ENCODE assay signal across 32 mouse cellular contexts in genomic region chr12:78109931-78110330, GRCm38 (mm10).
"Had no signal": no experiment of that assay in that cellular context is flagged by ENCODE, and none has a peak within 500 bp of the region (broad histone marks: within the 10 kb centered on the region; RNA-seq: fewer than 3 reads in every experiment).

No protein-coding gene starts in this region.

- DNase-seq: heart, postnatal 10 days; heart, postnatal 14 days; heart, postnatal 36 days; heart, postnatal 4 days; kidney, adult 11 months; kidney, adult 18-20 months; kidney, adult 2 months; kidney, adult 8-10 months; kidney, adult 9 months; kidney, postnatal 10 days; kidney, postnatal 14 days; kidney, postnatal 25 days; kidney, postnatal 36 days; kidney, postnatal 4 days; layer of hippocampus, adult 9-11 months; layer of hippocampus, postnatal 36 days had no signal

- H3K27ac ChIP-seq: heart, embryonic 10.5 days; heart, embryonic 13.5 days; heart, embryonic 15.5 days; hindbrain, embryonic 10.5 days; hindbrain, embryonic 12.5 days; hindbrain, embryonic 13.5 days; hindbrain, embryonic 14.5 days; hindbrain, embryonic 15.5 days; hindbrain, postnatal 0 days; kidney, embryonic 15.5 days; kidney, postnatal 0 days; left cerebral cortex, adult 2 months had no signal

- H3K4me3 ChIP-seq: heart, embryonic 10.5 days; heart, embryonic 12.5 days; heart, embryonic 13.5 days; heart, embryonic 15.5 days; hindbrain, embryonic 10.5 days; hindbrain, embryonic 12.5 days; hindbrain, embryonic 13.5 days; hindbrain, embryonic 15.5 days; kidney, embryonic 15.5 days; left cerebral cortex, adult 2 months had no signal

- H3K4me1 ChIP-seq: heart, embryonic 10.5 days; heart, embryonic 12.5 days; heart, embryonic 13.5 days; heart, embryonic 15.5 days; hindbrain, embryonic 10.5 days; hindbrain, embryonic 12.5 days; hindbrain, embryonic 13.5 days; hindbrain, embryonic 15.5 days; kidney, embryonic 15.5 days had no signal

- H3K9me3 ChIP-seq: heart, embryonic 10.5 days; heart, embryonic 12.5 days; heart, embryonic 13.5 days; heart, embryonic 15.5 days; hindbrain, embryonic 10.5 days; hindbrain, embryonic 12.5 days; hindbrain, embryonic 13.5 days; hindbrain, embryonic 15.5 days; kidney, embryonic 15.5 days had no signal

- H3K27me3 ChIP-seq: heart, embryonic 12.5 days; heart, embryonic 13.5 days; heart, embryonic 15.5 days; hindbrain, embryonic 12.5 days; hindbrain, embryonic 13.5 days; hindbrain, embryonic 15.5 days; kidney, embryonic 15.5 days had no signal

- ATAC-seq: hindbrain, embryonic 16.5 days; hindbrain, postnatal 0 days; inflammation-experienced regulatory T-cells, adult 6 months had no signal

- H3K36me3 ChIP-seq: heart, embryonic 10.5 days; heart, embryonic 12.5 days; heart, embryonic 13.5 days; heart, embryonic 15.5 days; hindbrain, embryonic 10.5 days; hindbrain, embryonic 12.5 days; hindbrain, embryonic 13.5 days; hindbrain, embryonic 15.5 days; kidney, embryonic 15.5 days had no signal

- H3K9ac ChIP-seq: heart, embryonic 12.5 days; heart, embryonic 13.5 days; heart, embryonic 15.5 days; hindbrain, embryonic 12.5 days; hindbrain, embryonic 13.5 days; hindbrain, embryonic 14.5 days; hindbrain, embryonic 15.5 days; kidney, embryonic 15.5 days had no signal

- H3K4me2 ChIP-seq: heart, embryonic 11.5 days; heart, embryonic 12.5 days; heart, embryonic 13.5 days; heart, embryonic 15.5 days; hindbrain, embryonic 12.5 days; hindbrain, embryonic 13.5 days; hindbrain, embryonic 14.5 days; hindbrain, embryonic 15.5 days; kidney, embryonic 15.5 days had no signal
